ENCODE assay signal across 8 mouse cellular contexts in genomic region chr4:59034918-59035785, GRCm38 (mm10). TPM values are rescaled to one million over a fixed set of nuclear protein-coding genes. Genes with fewer than 3 reads are reported as not detected.
A peak's percentile ranks its signal among the peaks of the same experiment; 100 is the strongest.
DNase-seq lines count a peak whose midpoint lies in the region; ATAC-seq and TF ChIP-seq lines count a peak whose summit lies in the region.

Gng10 (plus strand) TSS chr4:59035088.

- H3K36me3 ChIP-seq in embryonic facial prominence, embryonic 11.5 days (replicated peaks; ENCODE audit: control insufficient read depth, insufficient read depth, low read depth, low read length), result no peaks in the 10 kb centered on the region; the same call in 1 of the 2 replicates
- no peaks in the 10 kb centered on the region for H3K36me3 ChIP-seq in intestine, postnatal 0 days (ENCODE audit: control insufficient read depth, insufficient read depth)
- peaks cover 16% of the 10 kb centered on the region for H3K36me3 ChIP-seq in limb, embryonic 10.5 days
- H3K36me3 ChIP-seq in midbrain, embryonic 11.5 days (ENCODE audit: control insufficient read depth, insufficient read depth, low read length), result no peaks in the 10 kb centered on the region
- no peaks in the 10 kb centered on the region; the same call in 1 of the 2 replicates for H3K36me3 ChIP-seq in small intestine, adult 2 months (ENCODE audit: control insufficient read depth, insufficient read depth, low read length)

- H3K9me3 ChIP-seq in embryonic facial prominence, embryonic 11.5 days (replicated peaks; ENCODE audit: control insufficient read depth, low read length), result no peaks in the 10 kb centered on the region
- H3K9me3 ChIP-seq in intestine, postnatal 0 days (ENCODE audit: control insufficient read depth), result no peaks in the 10 kb centered on the region
- peaks cover 4% of the 10 kb centered on the region; the same call in 1 of the 2 replicates for H3K9me3 ChIP-seq in limb, embryonic 10.5 days (replicated peaks)
- no peaks in the 10 kb centered on the region for H3K9me3 ChIP-seq in midbrain, embryonic 11.5 days (ENCODE audit: control insufficient read depth, low read length)

- peak; percentile 25; the same call in 1 of the 2 replicates for TF ChIP-seq CTCF in intestine, postnatal 0 days (IDR thresholded peaks at IDR 0.05; ENCODE audit: low read depth)
- 0 out of 2 replicates have a peak, but pooled peaks have one; percentile 11 for TF ChIP-seq CTCF in small intestine, adult 2 months (IDR thresholded peaks at IDR 0.05; ENCODE audit: extremely low read depth, insufficient read length, insufficient replicate concordance, low read depth, low read length)

- ATAC-seq in embryonic facial prominence, embryonic 11.5 days (replicated peaks; ENCODE audit: insufficient number of reproducible peaks, low FRiP score, low TSS enrichment, low read depth), result peak; percentile 75
- peak; percentile 41 for ATAC-seq in granulocyte monocyte progenitor cell, adult 5-6 weeks (replicated peaks; ENCODE audit: poor library complexity, severe bottlenecking)
- ATAC-seq in intestine, postnatal 0 days, result peak; percentile 83
- peak; percentile 89 for ATAC-seq in midbrain, embryonic 11.5 days (ENCODE audit: low FRiP score)

- peak within 1 kb of the TSS; percentile 82 for H3K4me2 ChIP-seq in embryonic facial prominence, embryonic 11.5 days (ENCODE audit: low read depth, low read length)
- peak within 1 kb of the TSS; percentile 72 for H3K4me2 ChIP-seq in intestine, postnatal 0 days (replicated peaks; ENCODE audit: low read depth)
- peak within 1 kb of the TSS; percentile 76 for H3K4me2 ChIP-seq in midbrain, embryonic 11.5 days

- H3K4me3 ChIP-seq in embryonic facial prominence, embryonic 11.5 days (ENCODE audit: low read depth, low read length), result peak within 1 kb of the TSS; percentile 79
- H3K4me3 ChIP-seq in intestine, postnatal 0 days (ENCODE audit: low read depth, low read length), result peak within 1 kb of the TSS; percentile 63
- peak within 1 kb of the TSS; percentile 90 for H3K4me3 ChIP-seq in limb, embryonic 10.5 days
- peak within 1 kb of the TSS; percentile 75 for H3K4me3 ChIP-seq in midbrain, embryonic 11.5 days (ENCODE audit: low read depth, low read length)
- H3K4me3 ChIP-seq in small intestine, adult 2 months (ENCODE audit: low read depth, low read length), result peak within 1 kb of the TSS; percentile 72

- no peak for TF ChIP-seq POLR2A in small intestine, adult 2 months (IDR thresholded peaks at IDR 0.05; ENCODE audit: low read depth, low read length)

- 2% methylated on average over 76 of the region's 76 CpGs for WGBS in embryonic facial prominence, embryonic 11.5 days
- 7% methylated on average over 76 of the region's 76 CpGs for WGBS in intestine, postnatal 0 days
- WGBS in limb, embryonic 10.5 days, result 17% methylated on average over 76 of the region's 76 CpGs
- 3% methylated on average over 75 of the region's 76 CpGs for WGBS in midbrain, embryonic 11.5 days
- WGBS in small intestine, adult 2 months, result 5% methylated on average over 76 of the region's 76 CpGs

- no peaks in the 10 kb centered on the region for H3K4me1 ChIP-seq in embryonic facial prominence, embryonic 11.5 days (ENCODE audit: control insufficient read depth, insufficient read depth, low read length)
- no peaks in the 10 kb centered on the region for H3K4me1 ChIP-seq in intestine, postnatal 0 days (replicated peaks; ENCODE audit: control insufficient read depth, insufficient read depth, low read length)
- peaks cover 10% of the 10 kb centered on the region for H3K4me1 ChIP-seq in limb, embryonic 10.5 days
- 0 out of 2 replicates have a peak, but pooled peaks cover 2% of the 10 kb centered on the region for H3K4me1 ChIP-seq in midbrain, embryonic 11.5 days (ENCODE audit: control insufficient read depth, insufficient read depth, low read length)
- H3K4me1 ChIP-seq in small intestine, adult 2 months (ENCODE audit: control insufficient read depth, insufficient read depth, insufficient read length, low read length), result peaks cover 2% of the 10 kb centered on the region; the same call in 1 of the 2 replicates

- H3K27me3 ChIP-seq in embryonic facial prominence, embryonic 11.5 days (ENCODE audit: control insufficient read depth, insufficient read depth, low read length), result no peaks in the 10 kb centered on the region
- no peaks in the 10 kb centered on the region for H3K27me3 ChIP-seq in intestine, postnatal 0 days (replicated peaks; ENCODE audit: control insufficient read depth, insufficient read depth, low read length)
- no peaks in the 10 kb centered on the region for H3K27me3 ChIP-seq in limb, embryonic 10.5 days (ENCODE audit: low read depth, poor library complexity, severe bottlenecking)
- H3K27me3 ChIP-seq in midbrain, embryonic 11.5 days (ENCODE audit: control insufficient read depth, insufficient read depth, low read length), result no peaks in the 10 kb centered on the region
- no peaks in the 10 kb centered on the region for H3K27me3 ChIP-seq in small intestine, adult 2 months (ENCODE audit: control insufficient read depth, insufficient read depth, low read length)

- peak; percentile 85 for DNase-seq in 3134 (ENCODE audit: extremely low read depth, insufficient read length, low spot score)
- peak; percentile 77 for DNase-seq in adrenal gland, postnatal 25 days
- peak; percentile 69 for DNase-seq in embryonic facial prominence, embryonic 11.5 days (ENCODE audit: low spot score)
- DNase-seq in limb, embryonic 10.5 days (ENCODE audit: low spot score), result peak; percentile 74
- DNase-seq in midbrain, embryonic 11.5 days (ENCODE audit: low spot score, missing footprints), result peak; percentile 96

- H3K27ac ChIP-seq in embryonic facial prominence, embryonic 11.5 days (replicated peaks; ENCODE audit: low read depth, low read length), result peak within 1 kb of the TSS; percentile 35
- peak within 1 kb of the TSS; percentile 64; the same call in 1 of the 2 replicates for H3K27ac ChIP-seq in intestine, postnatal 0 days (ENCODE audit: low read depth, low read length)
- peak within 1 kb of the TSS; percentile 93 for H3K27ac ChIP-seq in limb, embryonic 10.5 days
- H3K27ac ChIP-seq in midbrain, embryonic 11.5 days (ENCODE audit: low read depth, low read length), result peak within 1 kb of the TSS; percentile 57
- H3K27ac ChIP-seq in small intestine, adult 2 months (ENCODE audit: insufficient read depth, low read depth, low read length), result no peak within 1 kb of the TSS

- peak within 1 kb of the TSS; percentile 90 for H3K9ac ChIP-seq in embryonic facial prominence, embryonic 11.5 days (replicated peaks; ENCODE audit: low read length)
- H3K9ac ChIP-seq in intestine, postnatal 0 days (ENCODE audit: low read depth, low read length), result peak within 1 kb of the TSS; percentile 47
- H3K9ac ChIP-seq in midbrain, embryonic 11.5 days (ENCODE audit: low read length), result peak within 1 kb of the TSS; percentile 89

RNA-seq across cellular contexts. Expression of gene Gng10, which starts in this region (rescaled TPM):
- 25.4 and 26.8 TPM in 2 replicates for total RNA-seq in adrenal gland, postnatal 25 days (2021)
- polyA plus RNA-seq in embryonic facial prominence, embryonic 11.5 days (2014; fragmentation: Nextera tagmentation; extraction: Ambion mirVana), result 165 and 197 TPM in 2 replicates
- total RNA-seq in granulocyte monocyte progenitor cell, adult 5-6 weeks (2014; fragmentation: Nextera tagmentation), result 184 and 195 TPM in 2 replicates
- total RNA-seq in granulocyte monocyte progenitor cell, adult 5-6 weeks (2017), result 90.0 and 112 TPM in 2 replicates
- polyA plus RNA-seq in intestine, postnatal 0 days (2015; fragmentation: Nextera tagmentation; extraction: Ambion mirVana), result 49.7 and 56.0 TPM in 2 replicates
- polyA plus RNA-seq in limb, embryonic 10.5 days (2016; fragmentation: Nextera tagmentation; extraction: Ambion mirVana), result 81.1 and 96.4 TPM in 2 replicates
- 89.7 and 95.8 TPM in 2 replicates for polyA plus RNA-seq in midbrain, embryonic 11.5 days (2014; fragmentation: Nextera tagmentation; extraction: Ambion mirVana)
- 7.1 and 13.0 TPM in 2 replicates for polyA plus RNA-seq in small intestine, adult 2 months (2012; rRNA removed)
